Mouse (Mus musculus): ENCODE measurements at regions not wholly inside any gene's neighbourhood (a gene's known extent, or its start where the extent isn't known, plus 50 kb on each side); places are given as distances from the start of the nearest gene placed in this dataset.

GRCm38 (mm10) chr13:70134544-70134943 is 332.3 kb downstream of the Med10 start:
- no peak for DNase-seq

GRCm38 (mm10) chr13:70136209-70136608 is 334.0 kb downstream of the Med10 start:
- DNase-seq: no peak

GRCm38 (mm10) chr13:70144461-70144860 is 342.3 kb downstream of the Med10 start:
- no peak for DNase-seq

- no peak for DNase-seq
Measured at GRCm38 (mm10) chr13:70145466-70145865, 343.3 kb downstream of the Med10 start.

GRCm38 (mm10) chr13:70149041-70149898 is 347.1 kb downstream of the Med10 start:
- no peak for DNase-seq

GRCm38 (mm10) chr13:70149899-70150184 is 347.6 kb downstream of the Med10 start:
- no peak for DNase-seq

- no peak for DNase-seq
Measured at GRCm38 (mm10) chr13:70153062-70153461, 350.9 kb downstream of the Med10 start.

- DNase-seq: no peak
Measured at GRCm38 (mm10) chr13:70155596-70155995, 353.4 kb downstream of the Med10 start.

- no peak for DNase-seq
Measured at GRCm38 (mm10) chr13:70156975-70157588, 354.9 kb downstream of the Med10 start.

GRCm38 (mm10) chr13:70159065-70159464 is 356.9 kb downstream of the Med10 start:
- DNase-seq: no peak

- no peak for DNase-seq
Measured at GRCm38 (mm10) chr13:70159604-70160003, 357.4 kb downstream of the Med10 start.

GRCm38 (mm10) chr13:70162115-70162514 is 359.9 kb downstream of the Med10 start:
- no peak for DNase-seq

- no peak for DNase-seq
Measured at GRCm38 (mm10) chr13:70165511-70166225, 363.5 kb downstream of the Med10 start.

GRCm38 (mm10) chr13:70167747-70168146 is 365.6 kb downstream of the Med10 start:
- DNase-seq: no peak

- DNase-seq: no peak
Measured at GRCm38 (mm10) chr13:70168906-70169305, 366.7 kb downstream of the Med10 start.

GRCm38 (mm10) chr13:70177066-70177465 is 374.9 kb downstream of the Med10 start:
- no peak for DNase-seq

- DNase-seq: no peak
Measured at GRCm38 (mm10) chr13:70178073-70178491, 375.9 kb downstream of the Med10 start.

- no peak for DNase-seq
Measured at GRCm38 (mm10) chr13:70190978-70191377, 388.8 kb downstream of the Med10 start.

GRCm38 (mm10) chr13:70192101-70193025 is 390.2 kb downstream of the Med10 start:
- no peak for DNase-seq

GRCm38 (mm10) chr13:70193270-70193669 is 391.1 kb downstream of the Med10 start:
- no peak for DNase-seq

- no peak for DNase-seq
Measured at GRCm38 (mm10) chr13:70195854-70196253, 393.7 kb downstream of the Med10 start.

GRCm38 (mm10) chr13:70198638-70199037 is 396.4 kb downstream of the Med10 start:
- no peak for DNase-seq

- no peak for DNase-seq
Measured at GRCm38 (mm10) chr13:70199087-70199486, 396.9 kb downstream of the Med10 start.

Data from cerebellum, adult 18-20 months (tissue).